Mouse (Mus musculus): ENCODE data around the gene Dcp1a.
"Not testable (repeated sequence)": the region's sequence is repeated elsewhere in the genome, so short reads cannot be mapped to it uniquely, and the experiment has no call there.

The Dcp1a gene

GRCm38 (mm10) chr14:30523356-30523755 is 44.0 kb downstream of the Dcp1a start:
- no peak for DNase-seq

DNA sequence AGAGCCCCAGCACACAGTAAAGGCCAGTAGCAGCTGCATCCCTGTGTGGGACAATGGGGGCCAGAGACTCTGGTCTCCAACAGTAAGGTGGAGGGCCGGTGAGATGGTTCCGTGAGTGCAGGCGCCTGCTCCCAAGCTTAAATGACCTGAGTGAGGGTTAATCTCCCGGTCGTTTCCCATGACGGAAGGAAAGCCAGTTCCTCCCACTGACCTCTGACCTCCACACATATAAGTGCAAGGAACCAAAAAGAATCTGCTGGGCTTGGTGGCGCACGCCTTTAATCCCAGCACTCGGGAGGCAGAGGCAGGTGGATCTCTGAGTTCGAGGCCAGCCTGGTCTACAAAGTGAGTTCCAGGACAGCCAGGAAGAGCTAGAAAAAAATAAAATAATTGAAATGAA is 49.1 kb downstream of the Dcp1a start:
- no peak for DNase-seq

- no peak for DNase-seq
Measured at GRCm38 (mm10) chr14:30528961-30529360, 49.6 kb downstream of the Dcp1a start.

- no peak for DNase-seq
Measured at GRCm38 (mm10) chr14:30529454-30529853, 50.1 kb downstream of the Dcp1a start.

- DNase-seq, result no peak
Measured at GRCm38 (mm10) chr14:30530726-30531269, 51.5 kb downstream of the Dcp1a start.

DNA sequence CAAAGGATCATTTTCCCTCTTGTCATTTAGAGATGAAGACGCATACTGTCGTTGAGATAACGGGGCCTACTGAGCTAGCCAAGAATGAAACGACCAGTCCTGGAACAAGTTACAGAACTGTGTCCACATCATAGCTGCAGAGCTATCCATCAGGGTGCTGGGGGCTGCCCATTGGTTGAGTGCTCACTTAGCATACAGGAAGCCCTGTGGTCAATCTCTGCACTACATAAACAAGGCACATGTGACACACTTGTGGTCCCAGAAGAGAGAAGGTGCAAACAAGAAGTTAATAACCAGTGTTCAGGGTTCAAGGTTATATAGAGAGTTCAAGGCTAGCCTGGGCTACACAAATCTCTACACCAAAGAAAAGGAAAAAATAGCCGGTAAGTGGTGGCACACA is 52.1 kb downstream of the Dcp1a start:
- DNase-seq, result no peak

DNA sequence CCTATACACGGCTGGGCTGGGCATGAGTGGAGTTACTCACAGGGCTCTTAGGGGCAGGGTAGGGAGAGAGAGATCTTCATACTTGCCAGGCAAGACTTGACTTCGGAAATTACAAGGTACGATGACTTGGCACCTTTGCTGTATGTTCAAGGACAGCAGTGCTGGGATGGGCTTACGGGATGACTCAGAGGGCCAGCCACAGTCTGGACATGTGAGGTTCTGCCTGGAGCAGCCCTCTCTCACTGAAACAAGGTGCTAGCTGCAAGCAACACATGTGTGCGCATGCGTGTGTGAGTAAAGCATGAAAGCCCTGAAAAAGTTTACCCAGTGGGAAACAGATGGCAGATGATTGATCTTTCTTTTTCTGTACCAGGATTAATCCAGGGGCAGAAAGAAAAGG is 52.6 kb downstream of the Dcp1a start:
- no peak for DNase-seq

- DNase-seq, result no peak
Measured at GRCm38 (mm10) chr14:30533780-30534450, 54.6 kb downstream of the Dcp1a start.

DNA sequence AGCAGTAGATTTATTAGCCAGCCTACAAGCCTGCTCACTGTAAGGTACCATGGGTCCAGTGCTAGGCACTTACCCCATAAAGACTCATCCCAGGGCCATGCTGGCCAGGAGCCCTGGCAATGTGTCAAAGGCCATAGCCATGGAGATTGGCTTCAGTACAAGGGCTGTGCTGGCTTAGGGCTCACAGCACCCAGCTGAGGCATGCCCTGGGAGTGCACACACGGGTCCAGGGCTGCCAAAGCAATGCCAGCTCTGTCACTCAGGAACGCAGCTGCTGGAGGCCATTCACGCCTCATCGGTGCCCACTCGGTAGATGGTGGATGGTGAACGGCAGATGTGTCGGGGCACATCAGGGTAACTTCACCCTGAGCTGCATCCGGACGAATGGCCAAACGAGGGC is 62.2 kb downstream of the Dcp1a start:
- peak in 1 of 2 experiments; percentile 42 for DNase-seq

- not testable (repeated sequence) for DNase-seq
Measured at GRCm38 (mm10) chr14:30543331-30543730, 64.0 kb downstream of the Dcp1a start.

DNA sequence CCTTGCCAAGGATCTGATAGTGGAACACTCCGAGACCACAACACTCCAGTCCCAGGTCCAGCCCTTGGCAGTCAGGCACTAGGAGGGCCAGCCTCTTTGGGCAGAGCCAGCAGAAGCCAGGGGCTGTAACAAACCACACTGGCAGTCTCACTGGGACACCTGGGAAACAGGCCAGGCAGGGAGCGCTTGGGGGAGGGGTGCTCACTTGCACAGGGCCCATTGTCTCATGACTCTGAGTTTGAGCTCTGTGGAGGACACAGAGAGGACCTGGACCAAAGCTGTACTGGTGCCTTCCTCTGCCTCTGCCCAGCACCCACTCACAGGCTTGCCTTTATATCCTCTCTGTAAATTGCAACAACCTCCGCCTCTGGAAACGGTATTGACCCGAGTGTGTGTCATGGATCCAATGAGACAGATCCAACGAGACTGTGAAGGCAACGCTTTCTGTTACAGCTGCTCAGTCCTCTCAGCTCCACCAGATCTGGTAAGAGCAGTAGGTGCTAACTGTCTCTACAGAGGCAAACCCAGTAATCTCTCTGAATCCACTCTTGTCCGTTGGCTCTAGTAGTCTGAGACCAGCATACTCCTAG is 68.9 kb downstream of the Dcp1a start, which contains the start of gene Tkt:
Tkt (plus strand) TSS at position 229 of the 590 bp plus-strand sequence.
- peak; percentile 74 to 85 for DNase-seq

DNA sequence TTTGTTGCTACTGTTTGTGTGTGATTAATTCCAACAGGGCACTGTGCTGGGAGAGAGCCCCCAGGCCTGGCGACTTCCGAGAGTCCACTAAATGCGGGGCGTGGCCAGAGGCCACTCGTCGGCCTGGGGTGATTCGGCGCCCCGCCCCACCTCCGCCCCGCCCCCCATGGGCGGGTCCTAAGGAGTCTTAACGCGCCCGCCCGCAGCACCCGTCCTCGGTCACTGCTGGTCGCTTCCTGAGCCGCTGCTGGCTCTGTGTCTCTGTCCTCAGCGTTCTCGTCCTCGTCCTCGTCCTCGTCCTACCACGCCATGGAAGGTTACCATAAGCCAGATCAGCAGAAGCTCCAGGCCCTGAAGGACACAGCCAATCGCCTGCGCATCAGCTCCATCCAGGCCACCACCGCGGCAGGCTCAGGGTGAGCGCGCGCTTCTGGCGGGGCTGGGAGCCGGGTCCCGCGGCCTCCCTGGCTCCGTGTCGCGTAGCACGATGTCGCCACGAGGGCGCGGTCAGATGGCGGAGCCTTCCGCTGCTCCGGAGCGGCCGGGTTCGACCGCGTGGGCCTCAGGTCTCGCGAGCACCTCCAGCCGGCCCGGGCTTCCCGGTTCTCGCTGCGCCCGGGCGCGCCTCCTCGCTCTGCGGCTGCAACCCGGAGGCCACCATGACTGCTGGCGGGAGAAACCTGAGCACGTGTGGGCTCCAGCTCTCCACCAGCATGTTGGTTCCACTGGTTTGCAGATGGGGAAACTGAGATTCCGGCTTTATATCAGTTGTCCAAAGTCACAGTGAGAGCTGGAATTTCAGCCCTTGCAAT is 69.8 kb downstream of the Dcp1a start:
- DNase-seq, result peak; percentile 98

DNA sequence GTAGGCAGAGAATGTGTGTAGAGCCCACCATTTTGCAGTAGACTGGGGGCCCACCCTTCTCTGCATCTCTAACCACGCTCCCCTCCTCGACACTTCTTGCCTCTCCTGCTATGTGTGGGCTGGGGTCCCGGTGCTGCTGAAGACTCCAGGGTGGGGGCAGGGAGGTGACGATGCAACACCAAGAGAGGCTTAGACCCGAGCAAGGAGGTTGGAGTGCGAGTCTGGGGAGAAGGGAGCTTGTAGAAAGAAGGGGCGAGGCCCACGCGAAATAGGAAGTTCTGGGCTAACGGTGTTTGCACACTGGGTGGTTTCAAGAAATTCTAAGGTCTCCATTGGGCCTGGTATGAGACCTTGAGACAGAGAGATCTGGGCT is 70.4 kb downstream of the Dcp1a start:
- peak; percentile 46 to 54 for DNase-seq

GRCm38 (mm10) chr14:30550232-30551070 is 71.1 kb downstream of the Dcp1a start:
- DNase-seq, result no peak

DNA sequence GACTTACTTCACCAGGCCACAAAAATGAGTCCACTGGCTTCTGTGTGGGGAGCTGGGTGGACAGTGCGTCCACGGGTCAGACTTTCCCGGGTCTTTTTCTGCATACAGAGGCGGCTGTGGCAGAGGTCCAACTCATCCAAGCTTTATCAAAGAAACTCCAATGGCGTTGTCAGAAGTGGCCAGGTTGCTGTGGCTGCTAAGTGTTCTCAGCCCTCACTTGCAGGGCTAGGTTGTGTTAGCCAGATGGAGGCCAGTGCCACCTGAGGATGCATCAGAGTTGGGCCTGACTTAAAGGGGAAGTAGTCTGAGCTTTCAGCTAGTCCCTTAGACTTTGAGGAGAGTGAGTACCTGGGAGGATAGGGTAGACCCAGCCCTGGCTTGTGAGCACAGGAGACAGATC is 72.2 kb downstream of the Dcp1a start:
- peak; percentile 34 to 53 for DNase-seq

GRCm38 (mm10) chr14:30551981-30552380 is 72.6 kb downstream of the Dcp1a start:
- DNase-seq, result no peak

GRCm38 (mm10) chr14:30553185-30553584 is 73.8 kb downstream of the Dcp1a start:
- peak; percentile 46 to 51 for DNase-seq

DNA sequence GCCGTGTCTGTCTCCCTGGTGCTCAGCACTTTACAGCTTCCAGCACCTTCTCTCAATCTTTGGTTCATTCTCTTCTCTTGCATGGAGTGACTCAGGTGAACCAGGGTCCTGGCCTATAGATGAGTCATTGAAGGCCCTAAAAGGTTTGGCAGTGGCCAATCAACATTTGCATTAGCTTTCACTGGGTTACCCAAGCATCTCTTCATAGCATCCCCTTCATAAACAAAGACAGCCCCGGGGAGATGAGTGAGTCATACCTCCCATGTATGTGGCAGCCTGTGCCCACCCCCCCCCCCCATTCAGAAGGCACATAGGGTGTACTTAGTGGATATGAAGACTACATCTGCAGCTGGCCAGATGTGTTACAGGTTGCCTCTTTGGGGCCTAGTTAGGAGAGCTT is 77.3 kb downstream of the Dcp1a start:
- DNase-seq, result no peak

- DNase-seq, result no peak
Measured at GRCm38 (mm10) chr14:30557730-30558129, 78.4 kb downstream of the Dcp1a start.

DNA sequence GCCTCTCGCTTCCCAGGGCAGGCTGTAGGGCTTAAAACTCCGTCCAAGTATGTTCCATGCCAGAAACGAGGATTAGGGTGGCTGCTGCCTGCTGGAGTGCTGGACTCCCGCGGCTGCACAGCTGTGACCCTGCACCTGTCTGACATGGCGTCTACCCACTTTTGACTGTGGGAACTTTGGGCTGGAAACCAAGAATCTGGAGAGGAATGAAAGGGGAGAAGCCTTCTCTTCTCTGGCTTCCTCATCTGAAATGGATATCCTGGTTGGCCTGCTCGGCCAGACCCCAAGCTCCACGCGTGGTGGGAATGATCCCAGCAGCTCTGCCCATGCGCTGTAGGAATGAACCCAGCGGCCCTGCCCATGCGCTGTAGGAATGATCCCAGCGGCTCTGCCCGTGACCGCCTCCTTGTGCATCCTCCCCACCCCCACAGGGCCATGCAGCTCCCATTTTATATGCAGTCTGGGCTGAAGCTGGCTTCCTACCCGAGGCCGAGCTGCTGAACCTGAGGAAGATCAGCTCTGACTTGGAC is 80.1 kb downstream of the Dcp1a start:
- no peak for DNase-seq

GRCm38 (mm10) chr14:30560803-30561389 is 81.6 kb downstream of the Dcp1a start:
- no peak for DNase-seq

Measured in lung, postnatal 4 days (tissue).